Mouse (Mus musculus): ENCODE measurements around the gene Hivep3. TPM values are rescaled to one million over a fixed set of nuclear protein-coding genes. Genes with fewer than 3 reads are reported as not detected.

Gene Hivep3
- polyA plus RNA-seq, 1 experiment from 2014 or later, result 7.8 TPM

- H3K27me3 ChIP-seq (replicated peaks), result no peaks in the 10 kb centered on the region
- no peak for ATAC-seq (ENCODE audit: insufficient read depth, low FRiP score, low read depth)
Measured at GRCm38 (mm10) chr4:120083700-120084099, 350.1 kb downstream of the Hivep3 start.

GRCm38 (mm10) chr4:120089536-120089935 is 356.0 kb downstream of the Hivep3 start:
- Histone ChIP-seq H3K9ac (no peak overlapping the region), H3K4me1 (no peaks in the 10 kb centered on the region), H3K4me3 (replicated peaks) (no peak overlapping the region), H3K27me3 (replicated peaks) (no peaks in the 10 kb centered on the region), H3K27ac (no peak overlapping the region), H3K9me3 (no peaks in the 10 kb centered on the region), H3K4me2 (no peak overlapping the region), H3K36me3 (no peaks in the 10 kb centered on the region)
- WGBS, result 84% methylated on average over 8 of the region's 8 CpGs
- ATAC-seq (ENCODE audit: insufficient read depth, low FRiP score, low read depth), result no peak

More at GRCm38 (mm10) chr4:120083700-120084099, 350.1 kb downstream of the Hivep3 start:
- H3K9ac ChIP-seq, result no peak overlapping the region
- H3K36me3 ChIP-seq, result no peaks in the 10 kb centered on the region
- no peaks in the 10 kb centered on the region for H3K4me1 ChIP-seq
- H3K9me3 ChIP-seq, result no peaks in the 10 kb centered on the region
- H3K4me2 ChIP-seq, result no peak overlapping the region
- WGBS, result 66% methylated on average over 3 of the region's 3 CpGs
- no peak overlapping the region for H3K4me3 ChIP-seq (replicated peaks)
- no peak overlapping the region for H3K27ac ChIP-seq

- no peak overlapping the region for H3K4me3 ChIP-seq (replicated peaks)
- no peak overlapping the region for H3K4me2 ChIP-seq
- no peaks in the 10 kb centered on the region for H3K4me1 ChIP-seq
- WGBS, result 82% methylated on average over 1 of the region's 1 CpGs
- no peaks in the 10 kb centered on the region for H3K27me3 ChIP-seq (replicated peaks)
- no peaks in the 10 kb centered on the region for H3K9me3 ChIP-seq
- no peaks in the 10 kb centered on the region for H3K36me3 ChIP-seq
- H3K27ac ChIP-seq, result no peak overlapping the region
- ATAC-seq (ENCODE audit: insufficient read depth, low FRiP score, low read depth), result no peak
- H3K9ac ChIP-seq, result no peak overlapping the region
Measured at GRCm38 (mm10) chr4:120091997-120092783, 358.6 kb downstream of the Hivep3 start.

- no peak overlapping the region for H3K9ac ChIP-seq
- no peaks in the 10 kb centered on the region for H3K27me3 ChIP-seq (replicated peaks)
- H3K4me2 ChIP-seq, result no peak overlapping the region
- H3K4me3 ChIP-seq (replicated peaks), result no peak overlapping the region
- no peaks in the 10 kb centered on the region for H3K36me3 ChIP-seq
- no peaks in the 10 kb centered on the region for H3K9me3 ChIP-seq
- no peaks in the 10 kb centered on the region for H3K4me1 ChIP-seq
- no peak for ATAC-seq (ENCODE audit: insufficient read depth, low FRiP score, low read depth)
- 89% methylated on average over 19 of the region's 19 CpGs for WGBS
- H3K27ac ChIP-seq, result no peak overlapping the region
Measured at GRCm38 (mm10) chr4:120096935-120097334, 363.4 kb downstream of the Hivep3 start.

GRCm38 (mm10) chr4:120101186-120101585 is 367.6 kb downstream of the Hivep3 start:
- no peak overlapping the region for H3K4me3 ChIP-seq (replicated peaks)
- no peaks in the 10 kb centered on the region for H3K36me3 ChIP-seq
- ATAC-seq (ENCODE audit: insufficient read depth, low FRiP score, low read depth), result no peak
- no peaks in the 10 kb centered on the region for H3K4me1 ChIP-seq
- H3K27ac ChIP-seq, result no peak overlapping the region
- H3K4me2 ChIP-seq, result no peak overlapping the region
- H3K9ac ChIP-seq, result no peak overlapping the region
- no peaks in the 10 kb centered on the region for H3K27me3 ChIP-seq (replicated peaks)
- H3K9me3 ChIP-seq, result no peaks in the 10 kb centered on the region

GRCm38 (mm10) chr4:120104599-120104998 is 371.0 kb downstream of the Hivep3 start:
- Histone ChIP-seq H3K27me3 (replicated peaks) (no peaks in the 10 kb centered on the region), H3K4me2 (no peak overlapping the region), H3K9me3 (no peaks in the 10 kb centered on the region), H3K4me3 (replicated peaks) (no peak overlapping the region), H3K9ac (no peak overlapping the region), H3K36me3 (no peaks in the 10 kb centered on the region), H3K27ac (no peak overlapping the region), H3K4me1 (no peaks in the 10 kb centered on the region)
- no peak for ATAC-seq (ENCODE audit: insufficient read depth, low FRiP score, low read depth)
- 50% methylated on average over 5 of the region's 5 CpGs for WGBS

GRCm38 (mm10) chr4:120106362-120106761 is 372.8 kb downstream of the Hivep3 start:
- Histone ChIP-seq H3K4me1 (no peaks in the 10 kb centered on the region), H3K4me2 (no peak overlapping the region), H3K36me3 (no peaks in the 10 kb centered on the region), H3K9me3 (no peaks in the 10 kb centered on the region), H3K9ac (no peak overlapping the region), H3K27me3 (replicated peaks) (no peaks in the 10 kb centered on the region), H3K4me3 (replicated peaks) (no peak overlapping the region), H3K27ac (no peak overlapping the region)
- ATAC-seq (ENCODE audit: insufficient read depth, low FRiP score, low read depth), result no peak
- WGBS, result 86% methylated on average over 3 of the region's 3 CpGs

GRCm38 (mm10) chr4:120107787-120108186 is 374.2 kb downstream of the Hivep3 start:
- Histone ChIP-seq H3K36me3 (no peaks in the 10 kb centered on the region), H3K9me3 (no peaks in the 10 kb centered on the region), H3K27me3 (replicated peaks) (no peaks in the 10 kb centered on the region), H3K4me2 (no peak overlapping the region), H3K27ac (no peak overlapping the region), H3K9ac (no peak overlapping the region), H3K4me3 (replicated peaks) (no peak overlapping the region), H3K4me1 (no peaks in the 10 kb centered on the region)
- WGBS, result 65% methylated on average over 8 of the region's 8 CpGs
- no peak for ATAC-seq (ENCODE audit: insufficient read depth, low FRiP score, low read depth)

GRCm38 (mm10) chr4:120115516-120115915 is 381.9 kb downstream of the Hivep3 start:
- no peak for ATAC-seq (ENCODE audit: insufficient read depth, low FRiP score, low read depth)

GRCm38 (mm10) chr4:120116312-120116711 is 382.7 kb downstream of the Hivep3 start:
- Histone ChIP-seq H3K4me3 (replicated peaks) (no peak overlapping the region), H3K9ac (no peak overlapping the region), H3K27ac (no peak overlapping the region), H3K9me3 (no peaks in the 10 kb centered on the region), H3K27me3 (replicated peaks) (no peaks in the 10 kb centered on the region), H3K4me1 (no peaks in the 10 kb centered on the region), H3K4me2 (no peak overlapping the region), H3K36me3 (no peaks in the 10 kb centered on the region)
- 67% methylated on average over 1 of the region's 1 CpGs for WGBS
- no peak for ATAC-seq (ENCODE audit: insufficient read depth, low FRiP score, low read depth)

More at GRCm38 (mm10) chr4:120115516-120115915, 381.9 kb downstream of the Hivep3 start:
- Histone ChIP-seq H3K36me3 (no peaks in the 10 kb centered on the region), H3K9me3 (no peaks in the 10 kb centered on the region), H3K4me3 (replicated peaks) (no peak overlapping the region), H3K27me3 (replicated peaks) (no peaks in the 10 kb centered on the region), H3K9ac (no peak overlapping the region), H3K4me2 (no peak overlapping the region), H3K27ac (no peak overlapping the region), H3K4me1 (no peaks in the 10 kb centered on the region)
- WGBS, result 80% methylated on average over 3 of the region's 3 CpGs

- no peaks in the 10 kb centered on the region for H3K36me3 ChIP-seq
- no peak for ATAC-seq (ENCODE audit: insufficient read depth, low FRiP score, low read depth)
- no peak overlapping the region for H3K4me2 ChIP-seq
- H3K9me3 ChIP-seq, result no peaks in the 10 kb centered on the region
- H3K27me3 ChIP-seq (replicated peaks), result no peaks in the 10 kb centered on the region
- no peak overlapping the region for H3K9ac ChIP-seq
- no peak overlapping the region for H3K27ac ChIP-seq
- no peaks in the 10 kb centered on the region for H3K4me1 ChIP-seq
- no peak overlapping the region for H3K4me3 ChIP-seq (replicated peaks)
- 28% methylated on average over 8 of the region's 8 CpGs for WGBS
Measured at GRCm38 (mm10) chr4:120120276-120120675, 386.7 kb downstream of the Hivep3 start.

- no peak for ATAC-seq (ENCODE audit: insufficient read depth, low FRiP score, low read depth)
- Histone ChIP-seq H3K36me3 (no peaks in the 10 kb centered on the region), H3K27me3 (replicated peaks) (no peaks in the 10 kb centered on the region), H3K4me2 (no peak overlapping the region), H3K9ac (no peak overlapping the region), H3K4me1 (no peaks in the 10 kb centered on the region), H3K9me3 (no peaks in the 10 kb centered on the region), H3K4me3 (replicated peaks) (no peak overlapping the region), H3K27ac (no peak overlapping the region)
- WGBS, result 80% methylated on average over 6 of the region's 6 CpGs
Measured at GRCm38 (mm10) chr4:120124656-120125055, 391.1 kb downstream of the Hivep3 start.

GRCm38 (mm10) chr4:120126047-120126446 is 392.5 kb downstream of the Hivep3 start:
- no peaks in the 10 kb centered on the region for H3K36me3 ChIP-seq
- H3K4me1 ChIP-seq, result no peaks in the 10 kb centered on the region
- no peak for ATAC-seq (ENCODE audit: insufficient read depth, low FRiP score, low read depth)
- no peak overlapping the region for H3K9ac ChIP-seq
- WGBS, result 84% methylated on average over 6 of the region's 6 CpGs
- no peak overlapping the region for H3K27ac ChIP-seq
- no peaks in the 10 kb centered on the region for H3K9me3 ChIP-seq
- no peak overlapping the region for H3K4me3 ChIP-seq (replicated peaks)
- H3K27me3 ChIP-seq (replicated peaks), result no peaks in the 10 kb centered on the region
- H3K4me2 ChIP-seq, result no peak overlapping the region

All from stomach, embryonic 15.5 days (tissue).